Mouse (Mus musculus) limb, embryonic 15.5 days (tissue): ENCODE measurements around the gene Tcte1. TPM values are rescaled to one million over a fixed set of nuclear protein-coding genes. Genes with fewer than 3 reads are reported as not detected.

Experiments used
- ATAC-seq: fragments of 200-750 bp; cut with Nextera tagmentation; 2 replicates; pipeline ENCODE4 v1.8.0; 2017; ENCODE audit warnings: low read depth, moderate TSS enrichment; ENCODE audit not compliant: insufficient number of reproducible peaks, low FRiP score, low TSS enrichment
- H3K27ac ChIP-seq: fragments of 300-500 bp; sonication (generic); 2 replicates; pipeline ENCODE4 v1.5.1; 2015; ENCODE audit warnings: moderate library complexity, mild to moderate bottlenecking, inconsistent platforms
- H3K27me3 ChIP-seq: fragments of 300-500 bp; sonication (generic); 2 replicates; pipeline ENCODE4 v1.6.1; 2015; ENCODE audit warnings: inconsistent platforms
- H3K36me3 ChIP-seq: fragments of 300-500 bp; sonication (generic); 2 replicates; pipeline ENCODE4 v1.6.1; 2015; ENCODE audit warnings: inconsistent platforms
- H3K4me1 ChIP-seq: fragments of 300-500 bp; sonication (generic); 2 replicates; pipeline ENCODE4 v1.6.1; 2015; ENCODE audit warnings: inconsistent platforms
- H3K4me2 ChIP-seq: fragments of 300-500 bp; sonication (generic); 2 replicates; pipeline ENCODE4 v1.6.1; 2015; ENCODE audit warnings: mild to moderate bottlenecking, inconsistent platforms
- H3K4me3 ChIP-seq: fragments of 300-500 bp; sonication (generic); 2 replicates; pipeline ENCODE4 v1.5.1; 2015; ENCODE audit warnings: mild to moderate bottlenecking, inconsistent platforms
- H3K9ac ChIP-seq: fragments of 300-500 bp; sonication (generic); 2 replicates; pipeline ENCODE4 v1.6.1; 2015; ENCODE audit warnings: inconsistent platforms
- H3K9me3 ChIP-seq: fragments of 300-500 bp; sonication (generic); 2 replicates; pipeline ENCODE4 v1.6.1; 2016; ENCODE audit warnings: inconsistent platforms
- WGBS: fragments of 180-500 bp; shearing (Covaris S2); methylation state at CpG from one replicate; pipeline ENCODE4 v1.1.7; 2015; 5-methylcytosine and 5-hydroxymethylcytosine counted together
- polyA plus RNA-seq: library from polyadenylated mRNA; unstranded; fragments of >200 nt; fragmentation: Nextera tagmentation; extraction: Ambion mirVana; gene quantifications from 2 replicates; pipeline ENCODE4 v1.2.1, GENCODE M21; 2015

Gene Tcte1
- polyA plus RNA-seq, 1 experiment from 2014 or later = 0.19 TPM

DNA sequence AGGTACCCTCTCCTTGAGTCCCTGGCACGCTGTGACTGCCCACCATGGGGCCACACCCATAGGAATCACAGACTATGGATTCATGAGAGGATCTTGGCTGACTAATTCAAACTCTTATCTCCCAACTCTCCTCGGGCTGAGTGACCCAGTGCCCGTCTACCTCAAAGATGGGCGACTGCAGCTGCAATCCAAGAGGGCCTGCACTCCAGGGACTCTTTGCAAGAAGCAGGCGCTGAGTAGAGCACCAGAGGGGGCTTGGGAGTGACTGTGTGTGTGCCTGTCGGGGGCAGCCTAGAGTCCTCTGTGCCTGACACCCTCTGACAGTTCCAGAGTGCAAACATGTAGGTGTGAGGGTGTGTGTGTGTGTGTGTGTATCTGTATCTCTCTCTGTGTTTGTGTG is 18.9 kb downstream of the Tcte1 start:
- H3K27me3 ChIP-seq = peaks cover 90% of the 10 kb centered on the region
- no peak overlapping the region for H3K4me3 ChIP-seq
- no peak overlapping the region for H3K9ac ChIP-seq
- no peak overlapping the region for H3K4me2 ChIP-seq
- WGBS = 46% methylated on average over 6 of the region's 6 CpGs
- ATAC-seq = no peak
- H3K4me1 ChIP-seq = peaks cover 19% of the 10 kb centered on the region
- no peak overlapping the region for H3K27ac ChIP-seq
- H3K36me3 ChIP-seq = 0 out of 2 replicates have a peak, but pooled peaks cover 12% of the 10 kb centered on the region
- H3K9me3 ChIP-seq = no peaks in the 10 kb centered on the region

DNA sequence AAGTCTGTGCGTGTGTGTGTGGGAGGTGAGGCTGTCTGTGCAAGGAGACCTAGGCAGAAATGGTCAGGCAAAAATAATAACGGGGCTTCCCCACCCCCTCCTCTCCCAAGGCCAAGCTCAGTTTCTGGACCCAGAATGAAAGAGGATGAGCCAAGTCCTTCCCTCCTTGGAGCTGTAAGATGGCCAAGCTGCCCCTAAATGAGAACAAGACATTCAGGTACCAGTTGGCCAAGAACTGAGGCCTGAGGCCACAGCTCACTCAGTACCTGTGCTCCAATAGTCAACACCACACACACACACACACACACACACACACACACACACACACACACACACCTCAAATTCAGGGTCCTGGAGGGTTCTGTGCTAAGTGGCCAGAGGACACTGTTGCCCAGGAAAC is 19.5 kb downstream of the Tcte1 start:
- Histone ChIP-seq H3K27me3 (peaks cover 94% of the 10 kb centered on the region), H3K4me1 (peaks cover 19% of the 10 kb centered on the region), H3K9ac (no peak overlapping the region), H3K4me3 (no peak overlapping the region), H3K4me2 (no peak overlapping the region), H3K9me3 (no peaks in the 10 kb centered on the region), H3K27ac (no peak overlapping the region), H3K36me3 (0 out of 2 replicates have a peak, but pooled peaks cover 12% of the 10 kb centered on the region)
- no peak for ATAC-seq
- WGBS = 69% methylated on average over 2 of the region's 2 CpGs

DNA sequence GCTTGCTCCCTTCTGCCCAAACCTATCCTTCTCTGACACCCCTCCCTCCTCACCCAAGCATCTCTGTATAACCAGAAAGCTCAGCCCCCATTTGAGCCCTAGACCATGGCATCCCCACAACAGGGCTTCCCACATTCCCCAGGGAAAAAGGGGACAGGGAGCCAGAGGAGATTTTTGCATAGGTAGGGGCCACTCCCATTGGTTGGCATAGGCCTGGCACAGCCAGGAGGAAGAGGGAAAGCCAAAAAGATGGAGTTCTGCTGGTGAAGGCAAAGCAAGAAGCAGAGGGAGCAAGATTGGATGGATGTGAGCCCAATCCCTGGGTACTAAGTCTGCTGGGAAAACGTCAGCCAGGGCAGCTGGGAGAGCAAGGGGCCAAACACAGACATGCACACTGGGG is 19.9 kb downstream of the Tcte1 start:
- H3K9ac ChIP-seq = no peak overlapping the region
- H3K4me3 ChIP-seq = no peak overlapping the region
- peaks cover 19% of the 10 kb centered on the region for H3K4me1 ChIP-seq
- WGBS = 45% methylated on average over 1 of the region's 1 CpGs
- H3K36me3 ChIP-seq = 0 out of 2 replicates have a peak, but pooled peaks cover 12% of the 10 kb centered on the region
- H3K27ac ChIP-seq = no peak overlapping the region
- no peak for ATAC-seq
- H3K9me3 ChIP-seq = no peaks in the 10 kb centered on the region
- peaks cover 94% of the 10 kb centered on the region for H3K27me3 ChIP-seq
- H3K4me2 ChIP-seq = no peak overlapping the region

DNA sequence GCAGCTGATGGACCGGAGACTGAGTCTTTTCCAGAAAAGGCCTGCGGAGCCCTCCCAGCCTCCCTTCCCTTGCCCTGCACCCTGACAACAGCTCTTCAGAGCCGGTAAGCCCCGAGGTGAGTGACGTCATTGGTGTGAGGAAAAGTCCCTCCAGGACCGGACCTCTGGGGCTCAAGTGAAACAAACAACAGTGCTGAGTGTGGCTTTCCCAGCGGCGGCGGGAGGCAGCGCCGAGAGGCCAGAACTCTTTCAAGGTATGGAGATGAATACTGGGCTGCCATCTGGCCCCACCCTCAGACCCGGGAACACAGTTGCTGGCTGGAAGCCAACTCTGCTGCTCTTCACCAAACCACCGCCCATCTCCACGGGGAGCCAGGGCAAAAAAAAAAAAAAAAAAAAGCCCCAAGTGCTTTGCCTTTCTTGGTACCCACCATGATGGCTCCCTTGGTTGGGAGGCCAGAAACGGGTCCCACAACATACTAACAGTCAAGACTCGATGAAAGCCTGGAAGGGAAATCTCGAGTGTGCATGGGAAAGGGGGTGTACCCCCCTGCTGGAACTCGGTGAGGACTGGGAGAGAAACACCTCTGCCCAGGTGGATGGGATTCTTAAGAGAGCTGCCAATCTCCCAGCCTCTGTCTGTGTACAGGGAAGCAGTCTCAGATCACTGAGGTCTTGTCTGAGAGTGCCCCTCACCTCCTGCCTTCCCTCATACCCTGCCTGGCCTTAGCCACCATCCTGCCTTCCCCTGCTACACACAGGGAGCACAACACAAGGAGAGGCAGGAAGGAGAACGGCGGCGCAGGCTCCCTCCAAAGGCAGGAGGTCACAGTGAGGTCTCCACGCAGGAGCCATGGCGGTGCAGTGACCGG is 21.0 kb downstream of the Tcte1 start:
- Histone ChIP-seq H3K4me3 (no peak overlapping the region), H3K36me3 (0 out of 2 replicates have a peak, but pooled peaks cover 12% of the 10 kb centered on the region), H3K9me3 (no peaks in the 10 kb centered on the region), H3K9ac (no peak overlapping the region), H3K27ac (no peak overlapping the region), H3K27me3 (peaks cover 90% of the 10 kb centered on the region), H3K4me2 (0 out of 2 replicates have a peak overlapping the region, but pooled peaks have one; percentile 39), H3K4me1 (peaks cover 26% of the 10 kb centered on the region)
- WGBS = 24% methylated on average over 24 of the region's 24 CpGs
- no peak for ATAC-seq

DNA sequence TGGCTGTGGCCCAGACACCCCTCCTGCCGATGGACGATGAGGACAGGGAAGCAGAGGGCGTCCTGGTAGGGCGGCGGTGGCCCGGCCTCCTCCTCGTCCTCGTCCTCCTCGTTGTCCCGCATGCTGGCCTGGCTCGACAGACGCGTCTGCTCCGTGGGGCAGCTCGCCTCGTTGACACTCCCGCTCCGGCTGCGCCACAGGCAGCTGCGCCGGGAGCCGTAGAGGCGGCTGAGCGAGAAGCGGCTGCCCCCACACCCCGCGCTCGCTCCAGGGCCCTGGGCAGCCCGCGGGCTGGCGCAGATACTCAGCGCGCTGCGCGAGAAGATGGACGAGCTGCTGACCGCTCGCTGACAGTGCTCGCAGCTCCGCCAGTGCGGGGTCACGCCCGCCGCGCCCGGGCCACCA is 21.6 kb downstream of the Tcte1 start:
- Histone ChIP-seq H3K4me2 (peak overlapping the region; percentile 39), H3K9me3 (no peaks in the 10 kb centered on the region), H3K4me3 (peak overlapping the region; percentile 19), H3K9ac (no peak overlapping the region), H3K27ac (no peak overlapping the region), H3K36me3 (0 out of 2 replicates have a peak, but pooled peaks cover 12% of the 10 kb centered on the region), H3K27me3 (peaks cover 84% of the 10 kb centered on the region), H3K4me1 (peaks cover 32% of the 10 kb centered on the region)
- ATAC-seq = no peak
- 25% methylated on average over 46 of the region's 46 CpGs for WGBS

DNA sequence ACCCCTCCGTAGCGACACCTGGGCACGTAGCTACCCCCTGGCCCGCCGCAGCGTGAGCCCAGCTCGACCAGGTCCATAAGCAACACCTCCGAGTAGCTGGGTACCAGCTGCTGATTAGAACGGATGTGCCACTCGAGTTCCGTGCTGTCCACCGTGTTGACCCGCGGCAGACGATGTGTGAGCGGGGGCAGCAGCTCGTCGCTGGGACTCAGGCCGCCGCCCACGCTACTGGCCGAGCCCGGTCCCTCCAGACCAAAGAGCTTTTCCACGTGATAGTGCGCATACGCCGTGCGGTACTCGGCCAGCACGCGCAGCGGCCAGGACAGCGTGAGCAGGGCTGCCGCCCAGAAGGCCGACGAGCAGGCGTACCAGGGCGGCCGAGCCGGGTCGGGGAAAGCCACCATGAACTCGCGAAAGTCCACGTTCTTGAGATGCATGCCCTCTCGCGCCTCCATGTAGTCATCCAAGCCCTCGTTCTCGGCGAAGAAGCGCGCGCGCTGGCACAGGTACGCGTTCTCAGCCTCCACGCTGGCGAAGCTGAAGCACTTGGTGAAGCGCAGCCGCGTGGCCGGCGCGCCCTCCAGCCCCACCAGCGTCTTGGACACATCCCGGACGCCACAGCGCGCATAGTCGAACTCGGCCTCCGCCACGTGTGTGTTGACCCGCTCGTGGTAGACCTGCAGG is 22.2 kb downstream of the Tcte1 start:
- no peaks in the 10 kb centered on the region for H3K9me3 ChIP-seq
- ATAC-seq = no peak
- peaks cover 80% of the 10 kb centered on the region for H3K27me3 ChIP-seq
- H3K4me3 ChIP-seq = peak overlapping the region; percentile 19
- no peak overlapping the region for H3K27ac ChIP-seq
- H3K36me3 ChIP-seq = 0 out of 2 replicates have a peak, but pooled peaks cover 12% of the 10 kb centered on the region
- peaks cover 36% of the 10 kb centered on the region for H3K4me1 ChIP-seq
- H3K4me2 ChIP-seq = peak overlapping the region; percentile 39
- WGBS = 21% methylated on average over 74 of the region's 74 CpGs
- no peak overlapping the region for H3K9ac ChIP-seq

DNA sequence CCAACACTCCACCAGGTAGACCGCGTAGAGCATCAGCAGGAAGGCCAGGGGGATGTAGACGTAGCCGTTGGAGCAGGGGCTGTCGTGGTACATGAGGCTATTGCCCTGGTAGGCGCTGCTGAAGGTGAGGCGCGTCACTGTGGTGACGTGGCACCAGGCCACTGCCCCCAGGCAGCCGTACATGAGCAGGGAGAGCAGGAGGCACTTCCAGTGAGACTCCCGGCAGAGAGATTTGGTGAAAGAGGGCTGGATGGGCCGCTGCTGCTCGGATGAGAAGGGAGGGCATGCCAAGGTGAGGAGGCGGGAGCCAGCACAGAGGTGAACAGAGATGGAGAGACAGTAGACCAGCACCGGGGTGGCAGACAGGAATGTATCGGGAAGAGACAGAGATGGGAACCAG is 23.7 kb downstream of the Tcte1 start:
- peaks cover 67% of the 10 kb centered on the region for H3K27me3 ChIP-seq
- H3K4me3 ChIP-seq = no peak overlapping the region

DNA sequence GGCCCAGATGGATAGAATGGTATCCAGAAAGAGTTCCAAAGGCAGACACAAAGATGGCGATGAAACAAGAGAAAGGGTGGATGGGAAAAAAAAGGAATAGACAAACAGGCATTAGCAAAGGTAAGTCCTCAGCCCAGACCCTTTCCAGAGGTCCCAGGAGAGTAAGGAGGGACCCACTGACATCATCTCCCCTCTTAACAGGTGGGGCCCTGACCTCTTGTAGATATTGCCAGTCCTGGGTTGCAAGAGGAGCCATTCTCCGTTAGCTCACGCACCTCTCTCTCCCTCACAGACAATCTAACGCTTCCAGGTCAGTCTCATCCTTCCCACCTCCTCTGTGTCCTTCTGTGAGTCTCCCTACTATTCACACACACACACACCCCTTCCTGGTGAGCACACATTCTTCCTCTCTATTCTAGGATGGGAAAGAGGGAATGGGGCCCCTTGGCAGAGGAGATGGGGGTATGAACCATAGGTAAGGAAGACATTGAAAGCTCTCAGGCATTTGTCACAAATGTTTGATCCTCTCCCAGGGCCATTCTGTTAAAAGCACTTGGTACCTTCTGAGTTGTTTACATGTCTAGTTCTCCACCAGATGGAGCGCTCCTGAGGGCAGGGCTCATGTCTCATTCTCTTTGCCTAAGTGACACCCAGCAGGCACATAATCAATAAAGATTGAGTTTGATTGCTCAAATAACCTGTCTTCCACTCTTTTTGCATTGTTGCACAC is 24.4 kb downstream of the Tcte1 start:
- 0 out of 2 replicates have a peak, but pooled peaks cover 12% of the 10 kb centered on the region for H3K36me3 ChIP-seq
- peaks cover 62% of the 10 kb centered on the region for H3K27me3 ChIP-seq
- no peak overlapping the region for H3K9ac ChIP-seq
- WGBS = 88% methylated on average over 5 of the region's 5 CpGs
- H3K4me1 ChIP-seq = peaks cover 39% of the 10 kb centered on the region
- no peak overlapping the region for H3K27ac ChIP-seq
- ATAC-seq = no peak
- no peak overlapping the region for H3K4me3 ChIP-seq
- H3K4me2 ChIP-seq = no peak overlapping the region
- no peaks in the 10 kb centered on the region for H3K9me3 ChIP-seq

More for the DNA sequence above, 23.7 kb downstream of the Tcte1 start:
- peaks cover 38% of the 10 kb centered on the region for H3K4me1 ChIP-seq
- no peaks in the 10 kb centered on the region for H3K9me3 ChIP-seq
- 0 out of 2 replicates have a peak, but pooled peaks cover 12% of the 10 kb centered on the region for H3K36me3 ChIP-seq
- H3K27ac ChIP-seq = no peak overlapping the region
- H3K9ac ChIP-seq = no peak overlapping the region
- ATAC-seq = no peak
- WGBS = 69% methylated on average over 16 of the region's 16 CpGs
- no peak overlapping the region for H3K4me2 ChIP-seq

DNA sequence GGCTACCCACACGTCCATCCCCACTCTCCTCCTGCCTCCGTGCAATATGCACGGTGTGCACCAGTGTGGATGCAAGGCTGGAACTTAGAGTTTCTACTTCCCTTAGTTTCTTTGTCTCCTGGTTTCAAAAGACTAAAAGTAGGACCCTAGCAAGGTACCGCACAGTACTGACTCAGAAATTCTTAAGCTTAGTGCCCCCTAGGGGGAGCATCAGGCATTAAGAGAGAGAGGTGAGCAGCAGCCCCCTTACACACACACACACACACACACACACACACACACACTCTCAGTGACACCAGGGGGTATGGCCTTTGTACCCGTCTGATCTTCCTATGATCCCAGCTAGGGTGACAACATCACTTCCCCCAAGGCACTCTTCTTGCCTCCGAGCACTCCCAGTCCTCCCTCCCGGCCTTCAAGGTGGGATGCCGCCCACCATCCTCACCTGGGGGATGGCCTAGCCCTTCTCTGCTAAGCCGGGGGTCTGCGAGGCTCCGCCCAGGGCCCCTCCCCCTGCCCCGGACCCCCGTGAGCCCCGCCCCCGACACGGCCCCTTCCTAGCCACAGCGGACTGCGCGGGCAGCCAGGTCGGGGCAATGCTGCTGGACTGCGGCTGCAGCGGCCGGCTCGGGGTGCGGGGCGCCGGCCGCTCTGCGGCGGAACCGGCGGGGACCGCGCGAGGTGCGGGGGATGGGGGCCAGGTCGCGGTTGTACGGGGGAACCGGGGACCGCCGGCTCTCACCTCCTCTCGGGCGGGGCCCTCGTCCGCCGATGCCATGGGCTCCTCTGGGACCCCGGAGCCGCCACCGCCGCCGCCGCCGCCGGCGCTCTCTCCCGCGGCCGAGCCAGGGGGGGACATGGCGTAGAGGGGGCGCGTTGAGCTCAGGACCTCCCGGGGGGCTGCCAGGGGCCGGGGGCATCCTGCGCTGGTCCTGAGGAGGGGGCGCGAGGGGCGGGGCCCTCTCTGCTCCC is 25.6 kb downstream of the Tcte1 start:
- peak overlapping the region; percentile 94 for H3K4me2 ChIP-seq
- H3K4me3 ChIP-seq = peak overlapping the region; percentile 72
- peak overlapping the region; percentile 71 for H3K9ac ChIP-seq
- H3K36me3 ChIP-seq = 0 out of 2 replicates have a peak, but pooled peaks cover 12% of the 10 kb centered on the region
- peak overlapping the region; percentile 22; the same call in 1 of the 2 replicates for H3K27ac ChIP-seq
- H3K27me3 ChIP-seq = peaks cover 53% of the 10 kb centered on the region
- WGBS = 4% methylated on average over 48 of the region's 68 CpGs
- H3K4me1 ChIP-seq = peaks cover 37% of the 10 kb centered on the region
- ATAC-seq = no peak
- H3K9me3 ChIP-seq = no peaks in the 10 kb centered on the region

DNA sequence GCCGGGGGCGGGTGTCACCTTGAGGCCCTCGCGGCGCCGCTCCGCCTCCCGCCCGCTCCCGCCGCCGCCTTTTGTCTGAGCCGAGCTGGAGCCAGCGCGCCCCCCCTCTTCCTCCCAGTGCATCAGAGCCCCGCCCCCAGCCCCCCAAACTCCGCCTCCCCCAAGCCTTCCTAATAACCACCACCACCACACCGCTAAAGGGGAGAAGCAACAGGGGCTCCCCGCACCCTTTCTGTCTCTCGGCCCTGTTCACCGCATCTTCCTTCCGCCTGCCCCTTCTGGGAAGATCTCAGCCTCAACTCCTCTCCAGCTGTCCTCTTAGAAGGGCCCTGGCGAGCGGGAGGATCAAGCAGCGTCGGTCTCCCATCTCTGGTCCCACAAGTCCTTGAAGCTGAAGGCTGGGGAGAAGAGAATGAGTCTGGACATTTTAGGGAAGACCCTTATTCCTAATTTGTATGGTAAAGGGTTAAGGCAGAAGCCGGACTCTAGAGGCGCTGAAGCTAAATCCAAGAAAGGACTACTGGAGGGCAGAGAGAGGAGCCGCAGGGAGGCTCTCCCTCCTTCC is 26.5 kb downstream of the Tcte1 start, which contains the start of gene Tmem151b:
Tmem151b (minus strand) TSS at position 61 of the 565 bp plus-strand sequence.
- no peak for ATAC-seq
- H3K36me3 ChIP-seq = 0 out of 2 replicates have a peak, but pooled peaks cover 8% of the 10 kb centered on the region
- H3K4me2 ChIP-seq = peak within 1 kb of the TSS; percentile 94
- peak within 1 kb of the TSS; percentile 54 for H3K27ac ChIP-seq
- peak within 1 kb of the TSS; percentile 72 for H3K4me3 ChIP-seq
- H3K27me3 ChIP-seq = peaks cover 44% of the 10 kb centered on the region
- peaks cover 30% of the 10 kb centered on the region for H3K4me1 ChIP-seq
- peak within 1 kb of the TSS; percentile 71 for H3K9ac ChIP-seq
- 3% methylated on average over 14 of the region's 29 CpGs for WGBS
- no peaks in the 10 kb centered on the region for H3K9me3 ChIP-seq
